Mouse (Mus musculus) forebrain, embryonic 12.5 days (tissue): ENCODE measurements around the gene Prima1. TPM values are rescaled to one million over a fixed set of nuclear protein-coding genes. Genes with fewer than 3 reads are reported as not detected.

Experiments used
- ATAC-seq: fragments of 200-750 bp; cut with Nextera tagmentation; 2 replicates; pipeline ENCODE4 v1.8.0; 2017; ENCODE audit warnings: moderate TSS enrichment; ENCODE audit not compliant: low FRiP score
- H3K27ac ChIP-seq: fragments of 300-500 bp; sonication (generic); 2 replicates; pipeline ENCODE4 v1.5.1; 2016; ENCODE audit warnings: mild to moderate bottlenecking
- H3K27me3 ChIP-seq: fragments of 300-500 bp; sonication (generic); 2 replicates; pipeline ENCODE4 v1.6.1; 2016; ENCODE audit warnings: mild to moderate bottlenecking
- H3K36me3 ChIP-seq: fragments of 300-500 bp; sonication (generic); replicated peaks from 2 replicates; pipeline ENCODE4 v1.6.1; 2016; ENCODE audit warnings: mild to moderate bottlenecking
- H3K4me1 ChIP-seq: fragments of 300-500 bp; sonication (generic); 2 replicates; pipeline ENCODE4 v1.6.1; 2016
- H3K4me2 ChIP-seq: fragments of 300-500 bp; sonication (generic); 2 replicates; pipeline ENCODE4 v1.6.1; 2016; ENCODE audit warnings: mild to moderate bottlenecking, moderate library complexity
- H3K4me3 ChIP-seq: fragments of 300-500 bp; sonication (generic); replicated peaks from 2 replicates; pipeline ENCODE4 v1.5.1; 2016; ENCODE audit warnings: mild to moderate bottlenecking
- H3K9ac ChIP-seq: fragments of 300-500 bp; sonication (generic); 2 replicates; pipeline ENCODE4 v1.6.1; 2016; ENCODE audit warnings: mild to moderate bottlenecking
- H3K9me3 ChIP-seq: fragments of 300-500 bp; sonication (generic); 2 replicates; pipeline ENCODE4 v1.6.1; 2016
- WGBS: fragments of 180-500 bp; shearing (Covaris S2); methylation state at CpG from one replicate; pipeline ENCODE4 v1.1.7; 2016; 5-methylcytosine and 5-hydroxymethylcytosine counted together
- polyA plus RNA-seq: library from polyadenylated mRNA; unstranded; fragments of >200 nt; fragmentation: Nextera tagmentation; extraction: Ambion mirVana; gene quantifications from 2 replicates; pipeline ENCODE4 v1.2.1, GENCODE M21; 2016

Gene Prima1
- polyA plus RNA-seq: 0.23 and 0.29 TPM in 2 replicates

DNA sequence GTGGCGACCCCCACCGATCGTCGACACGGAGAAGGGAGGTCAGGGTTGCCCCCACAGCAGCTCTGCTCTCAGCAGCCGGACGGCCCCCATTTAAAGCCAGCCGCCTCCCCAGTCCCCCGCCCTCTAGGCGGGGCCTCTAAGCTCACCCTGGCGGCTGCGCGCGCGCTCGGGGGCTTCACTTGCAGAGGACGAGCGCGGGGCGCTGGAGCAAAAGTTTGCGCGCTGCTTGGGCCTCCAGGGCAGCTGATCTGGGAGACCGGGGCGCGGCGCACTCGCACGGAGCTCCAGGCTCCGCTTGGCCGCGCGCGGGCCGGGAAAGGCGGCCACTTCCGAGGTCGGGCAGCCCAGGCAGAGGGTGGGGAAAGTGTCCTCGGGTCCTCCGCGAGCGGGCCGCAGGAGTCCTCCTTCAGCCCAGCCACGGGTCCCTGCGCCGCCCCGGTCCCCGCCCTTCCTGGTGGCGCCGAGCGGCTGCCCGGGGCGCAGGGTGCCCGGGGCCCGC, at the start of gene Prima1:
Gene Prima1, minus strand, starts transcription at position 68 of the 499 bp plus-strand sequence.
- peaks cover 19% of the 10 kb centered on the region for H3K4me1 ChIP-seq
- 0% methylated on average over 54 of the region's 54 CpGs for WGBS
- peak within 1 kb of the TSS; percentile 72 for H3K4me3 ChIP-seq
- peak; percentile 80 for ATAC-seq
- peak within 1 kb of the TSS; percentile 72 for H3K9ac ChIP-seq
- no peaks in the 10 kb centered on the region for H3K36me3 ChIP-seq
- peak within 1 kb of the TSS; percentile 63 for H3K27ac ChIP-seq
- peak within 1 kb of the TSS; percentile 82 for H3K4me2 ChIP-seq
- peaks cover 55% of the 10 kb centered on the region for H3K27me3 ChIP-seq
- H3K9me3 ChIP-seq: no peaks in the 10 kb centered on the region

DNA sequence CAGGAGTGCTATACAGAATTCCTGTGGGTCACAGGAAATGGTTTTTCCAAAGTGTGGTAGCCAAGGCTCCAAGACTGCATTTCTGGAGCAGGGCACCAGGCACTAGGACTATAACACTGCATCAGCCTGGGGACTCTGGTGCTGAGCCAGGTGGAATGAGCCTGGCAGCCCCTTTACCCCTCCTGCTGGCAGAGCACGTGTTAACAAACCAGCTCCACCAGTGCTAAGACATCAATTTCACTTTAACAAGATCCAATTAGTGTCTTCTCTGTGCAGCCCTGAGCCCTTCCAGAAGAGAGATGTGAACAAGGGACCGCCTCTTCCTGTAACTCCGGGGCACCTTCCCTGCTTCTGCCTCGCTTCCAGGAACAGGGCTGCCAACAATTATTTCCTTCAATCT, 45.3 kb upstream of the Prima1 start:
- no peak overlapping the region for H3K27ac ChIP-seq
- H3K4me2 ChIP-seq: no peak overlapping the region
- 70% methylated on average over 4 of the region's 4 CpGs for WGBS
- peaks cover 4% of the 10 kb centered on the region; the same call in 1 of the 2 replicates for H3K4me1 ChIP-seq
- no peaks in the 10 kb centered on the region for H3K9me3 ChIP-seq
- no peak overlapping the region for H3K4me3 ChIP-seq
- no peaks in the 10 kb centered on the region for H3K27me3 ChIP-seq
- no peaks in the 10 kb centered on the region for H3K36me3 ChIP-seq
- no peak overlapping the region for H3K9ac ChIP-seq
- ATAC-seq: no peak

DNA sequence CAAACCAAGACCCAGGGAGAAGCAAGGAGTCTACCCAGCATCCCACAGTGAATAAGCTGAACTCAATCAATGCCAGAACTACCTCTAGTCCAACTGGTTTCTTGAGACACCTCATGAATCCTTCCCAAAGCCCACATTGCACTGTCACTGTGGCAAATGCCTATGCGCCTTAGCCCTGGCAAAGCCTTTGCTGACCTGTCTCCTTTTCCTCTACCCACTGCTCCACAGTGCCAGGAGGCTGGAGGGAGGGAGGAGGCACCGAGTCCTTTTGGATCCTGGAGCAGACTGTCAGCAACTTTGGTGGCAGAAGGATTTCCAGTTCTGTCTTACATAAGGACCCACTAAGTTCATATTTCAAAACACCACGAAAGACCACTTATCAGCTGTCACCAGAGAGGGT, 41.5 kb upstream of the Prima1 start:
- no peak overlapping the region for H3K9ac ChIP-seq
- no peak overlapping the region for H3K27ac ChIP-seq
- no peaks in the 10 kb centered on the region for H3K4me1 ChIP-seq
- 86% methylated on average over 3 of the region's 3 CpGs for WGBS
- no peaks in the 10 kb centered on the region for H3K27me3 ChIP-seq
- no peak overlapping the region for H3K4me2 ChIP-seq
- ATAC-seq: no peak
- no peaks in the 10 kb centered on the region for H3K9me3 ChIP-seq
- no peaks in the 10 kb centered on the region for H3K36me3 ChIP-seq
- H3K4me3 ChIP-seq: no peak overlapping the region

DNA sequence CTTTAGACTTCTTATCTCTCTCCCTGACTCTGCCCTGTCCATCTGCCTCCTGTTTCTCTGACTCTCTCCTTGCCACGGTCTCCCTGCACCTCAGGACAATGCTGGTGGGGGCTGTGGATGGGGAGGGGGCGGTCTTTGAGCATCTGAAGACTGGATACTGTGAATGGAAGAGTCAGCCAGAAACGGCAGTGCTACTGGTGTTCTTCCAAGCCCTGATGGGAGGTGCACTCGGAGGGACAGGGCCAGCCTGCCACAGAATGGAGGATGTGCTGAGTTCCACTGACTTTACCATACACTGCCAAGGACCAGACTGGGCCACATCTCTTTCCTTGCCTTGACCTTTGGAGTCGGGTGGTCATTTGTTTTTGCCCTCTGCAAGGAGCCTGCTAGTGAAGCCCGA, 41.0 kb upstream of the Prima1 start:
- Histone ChIP-seq H3K36me3 (no peaks in the 10 kb centered on the region), H3K4me1 (no peaks in the 10 kb centered on the region), H3K4me3 (no peak overlapping the region), H3K27ac (no peak overlapping the region), H3K27me3 (no peaks in the 10 kb centered on the region), H3K9ac (no peak overlapping the region), H3K9me3 (peaks cover 2% of the 10 kb centered on the region; the same call in 1 of the 2 replicates), H3K4me2 (no peak overlapping the region)
- no peak for ATAC-seq
- 72% methylated on average over 6 of the region's 6 CpGs for WGBS

DNA sequence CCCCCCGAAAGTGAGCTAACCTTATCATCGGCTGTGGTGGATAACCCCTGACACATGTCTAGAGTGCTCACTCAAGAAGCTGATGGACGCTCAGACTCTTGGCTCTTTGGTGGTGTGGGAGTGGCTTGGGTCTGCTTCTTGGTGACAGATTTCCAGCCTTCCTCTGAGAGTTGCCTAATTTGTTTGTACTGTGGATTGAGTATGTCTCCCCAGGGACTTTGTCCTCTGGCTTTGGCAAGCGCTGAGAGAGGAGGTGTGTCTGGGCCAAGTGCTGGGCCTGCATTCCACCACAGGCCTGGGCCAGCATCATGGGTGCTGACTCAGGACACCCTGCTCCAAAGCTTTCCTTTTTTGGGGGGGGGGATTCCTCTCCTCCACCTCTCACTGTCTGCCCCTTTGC, 40.0 kb upstream of the Prima1 start:
- no peak overlapping the region for H3K9ac ChIP-seq
- no peaks in the 10 kb centered on the region for H3K36me3 ChIP-seq
- WGBS: 78% methylated on average over 4 of the region's 4 CpGs
- no peak overlapping the region for H3K4me3 ChIP-seq
- peaks cover 6% of the 10 kb centered on the region for H3K9me3 ChIP-seq
- H3K27me3 ChIP-seq: no peaks in the 10 kb centered on the region
- H3K27ac ChIP-seq: no peak overlapping the region
- no peaks in the 10 kb centered on the region for H3K4me1 ChIP-seq
- ATAC-seq: no peak
- no peak overlapping the region for H3K4me2 ChIP-seq

DNA sequence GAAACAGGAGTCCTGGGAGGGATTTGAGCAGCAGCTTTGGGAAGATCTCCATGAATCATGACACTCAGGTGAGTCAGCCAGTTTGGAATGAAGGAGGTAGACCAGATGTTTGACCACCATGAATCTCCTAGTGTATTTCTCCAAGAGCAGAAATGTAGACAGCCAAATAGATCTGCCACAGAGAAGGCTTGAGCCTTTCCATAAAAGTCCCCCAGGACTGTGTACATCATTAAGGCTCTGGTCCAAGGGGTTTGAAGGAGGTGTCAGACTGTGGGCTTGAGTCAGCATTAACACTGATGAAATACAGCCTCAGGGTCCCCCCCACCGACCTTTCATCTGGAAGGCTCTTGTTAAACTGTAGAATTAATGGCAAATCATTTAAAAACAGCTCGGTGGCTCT, 39.5 kb upstream of the Prima1 start:
- peaks cover 6% of the 10 kb centered on the region for H3K9me3 ChIP-seq
- H3K27me3 ChIP-seq: no peaks in the 10 kb centered on the region
- H3K4me1 ChIP-seq: no peaks in the 10 kb centered on the region
- ATAC-seq: no peak
- no peak overlapping the region for H3K4me3 ChIP-seq
- no peaks in the 10 kb centered on the region for H3K36me3 ChIP-seq
- H3K27ac ChIP-seq: no peak overlapping the region
- no peak overlapping the region for H3K9ac ChIP-seq
- H3K4me2 ChIP-seq: no peak overlapping the region
- 78% methylated on average over 2 of the region's 2 CpGs for WGBS

DNA sequence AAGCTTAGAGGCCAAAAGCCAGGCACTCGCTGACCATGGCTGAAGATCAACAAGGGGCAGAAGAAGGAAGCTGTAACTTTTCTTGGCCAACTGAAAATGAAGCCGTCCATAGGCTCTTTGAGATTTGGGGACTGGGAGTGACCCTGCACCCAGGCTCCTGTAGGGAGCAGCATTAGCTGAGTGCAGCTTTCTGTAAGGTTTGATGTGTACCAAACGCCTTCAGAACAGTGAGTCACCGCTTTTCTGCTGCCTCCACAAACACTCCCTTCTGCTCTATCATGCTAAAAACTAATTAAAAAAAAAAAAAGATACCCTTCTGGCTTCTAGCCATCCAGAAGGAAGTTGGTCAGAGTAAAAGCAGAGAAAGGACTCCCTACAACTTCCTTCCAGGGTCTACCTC, 34.5 kb upstream of the Prima1 start:
- 83% methylated on average over 4 of the region's 4 CpGs for WGBS
- no peaks in the 10 kb centered on the region for H3K4me1 ChIP-seq
- ATAC-seq: no peak

DNA sequence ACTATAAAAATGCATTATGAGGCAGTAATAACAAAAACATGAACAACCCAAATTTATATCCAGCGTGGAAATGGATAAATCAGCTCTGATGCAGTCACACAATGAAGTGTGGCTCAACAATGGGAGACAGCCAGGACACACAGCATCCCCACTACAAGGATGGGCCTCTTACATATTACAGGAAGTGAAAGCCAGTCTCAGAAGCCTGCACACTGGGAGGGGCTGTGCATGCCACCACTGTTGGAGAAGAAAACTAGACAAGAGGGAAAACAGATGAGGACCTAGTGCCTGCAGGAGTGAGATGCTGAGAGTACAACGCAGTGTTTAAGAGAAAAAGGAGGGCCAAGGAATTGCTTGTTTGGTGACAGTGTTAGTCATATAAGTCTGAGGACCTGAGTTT, 31.8 kb upstream of the Prima1 start:
- Histone ChIP-seq H3K27ac (no peak overlapping the region), H3K9ac (no peak overlapping the region), H3K4me2 (no peak overlapping the region), H3K27me3 (no peaks in the 10 kb centered on the region), H3K9me3 (peaks cover 6% of the 10 kb centered on the region), H3K36me3 (no peaks in the 10 kb centered on the region), H3K4me1 (no peaks in the 10 kb centered on the region), H3K4me3 (no peak overlapping the region)
- ATAC-seq: no peak
- WGBS: 99% methylated on average over 2 of the region's 2 CpGs

More for the DNA sequence above, 34.5 kb upstream of the Prima1 start:
- peaks cover 6% of the 10 kb centered on the region for H3K9me3 ChIP-seq
- H3K27me3 ChIP-seq: no peaks in the 10 kb centered on the region
- H3K4me2 ChIP-seq: no peak overlapping the region
- no peak overlapping the region for H3K4me3 ChIP-seq
- H3K9ac ChIP-seq: no peak overlapping the region
- no peaks in the 10 kb centered on the region for H3K36me3 ChIP-seq
- no peak overlapping the region for H3K27ac ChIP-seq

DNA sequence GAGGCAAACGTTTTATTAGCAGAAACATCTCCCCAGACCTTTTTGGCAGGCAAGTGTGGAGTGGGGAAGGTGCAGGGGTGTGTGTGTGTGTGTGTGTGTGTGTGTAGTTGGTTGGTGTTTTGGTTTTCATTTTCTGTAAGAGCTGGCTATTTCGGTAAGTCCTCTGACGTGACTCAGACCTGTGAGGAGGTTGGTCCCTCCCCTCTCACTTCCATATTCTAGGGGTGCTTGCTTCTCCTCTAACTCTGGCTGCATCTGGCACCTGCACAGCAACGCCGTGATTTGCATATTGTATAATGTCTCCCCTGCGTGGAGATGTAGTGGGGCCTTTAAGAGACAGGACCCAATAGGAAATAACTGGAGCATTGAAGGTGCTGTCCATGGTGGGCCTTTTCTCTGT, 31.1 kb upstream of the Prima1 start:
- Histone ChIP-seq H3K9ac (no peak overlapping the region), H3K27ac (no peak overlapping the region), H3K4me1 (no peaks in the 10 kb centered on the region), H3K27me3 (no peaks in the 10 kb centered on the region), H3K36me3 (no peaks in the 10 kb centered on the region), H3K4me3 (no peak overlapping the region), H3K9me3 (peaks cover 5% of the 10 kb centered on the region), H3K4me2 (no peak overlapping the region)
- ATAC-seq: no peak
- 68% methylated on average over 6 of the region's 6 CpGs for WGBS

DNA sequence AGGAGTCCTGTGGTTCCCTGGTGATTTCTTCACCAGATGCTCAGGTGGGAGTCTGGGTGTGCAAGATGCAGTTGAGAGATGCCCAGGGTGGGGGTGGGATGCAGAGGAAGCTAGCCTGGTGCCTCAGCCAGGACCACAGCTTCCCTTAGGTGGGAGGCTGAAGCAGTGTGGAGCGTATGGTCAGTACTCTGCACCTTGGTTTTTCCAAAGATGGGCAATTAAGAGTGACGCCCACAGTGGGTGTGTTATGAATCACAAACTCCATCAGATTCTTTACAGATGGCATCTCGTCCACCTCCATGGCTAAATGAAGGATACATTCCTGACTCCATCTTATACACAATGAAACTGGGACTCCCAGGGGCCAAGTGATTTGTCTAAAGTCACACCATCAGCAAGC, 30.2 kb upstream of the Prima1 start:
- H3K9me3 ChIP-seq: no peaks in the 10 kb centered on the region
- H3K4me2 ChIP-seq: no peak overlapping the region
- no peaks in the 10 kb centered on the region for H3K36me3 ChIP-seq
- 85% methylated on average over 3 of the region's 3 CpGs for WGBS
- no peak overlapping the region for H3K9ac ChIP-seq
- H3K4me1 ChIP-seq: no peaks in the 10 kb centered on the region
- H3K4me3 ChIP-seq: no peak overlapping the region
- no peak overlapping the region for H3K27ac ChIP-seq
- no peak for ATAC-seq
- H3K27me3 ChIP-seq: no peaks in the 10 kb centered on the region

DNA sequence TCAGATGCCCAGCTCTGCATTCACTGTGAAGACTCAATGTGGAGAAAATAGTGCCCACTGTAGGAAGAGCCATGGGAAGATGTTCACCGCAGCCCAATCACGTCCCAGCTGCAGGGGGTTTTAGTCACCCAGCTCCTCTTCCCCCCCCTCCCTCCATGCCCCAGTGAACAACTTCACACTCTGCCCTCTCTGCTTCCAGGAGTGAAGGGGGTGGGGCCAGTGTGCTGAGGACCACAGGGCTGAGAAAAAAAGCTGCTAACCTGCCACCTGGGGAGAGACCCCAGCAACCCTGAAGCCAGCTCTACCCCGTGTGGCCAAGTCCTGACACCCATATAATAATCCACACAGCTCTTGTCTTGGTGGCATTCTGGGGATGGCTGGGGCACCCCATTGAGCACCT, 24.7 kb upstream of the Prima1 start:
- no peak overlapping the region for H3K4me2 ChIP-seq
- no peaks in the 10 kb centered on the region for H3K36me3 ChIP-seq
- 36% methylated on average over 3 of the region's 3 CpGs for WGBS
- ATAC-seq: no peak
- H3K9me3 ChIP-seq: no peaks in the 10 kb centered on the region
- no peak overlapping the region for H3K9ac ChIP-seq
- no peak overlapping the region for H3K4me3 ChIP-seq
- H3K27ac ChIP-seq: no peak overlapping the region
- no peaks in the 10 kb centered on the region for H3K27me3 ChIP-seq
- H3K4me1 ChIP-seq: no peaks in the 10 kb centered on the region

DNA sequence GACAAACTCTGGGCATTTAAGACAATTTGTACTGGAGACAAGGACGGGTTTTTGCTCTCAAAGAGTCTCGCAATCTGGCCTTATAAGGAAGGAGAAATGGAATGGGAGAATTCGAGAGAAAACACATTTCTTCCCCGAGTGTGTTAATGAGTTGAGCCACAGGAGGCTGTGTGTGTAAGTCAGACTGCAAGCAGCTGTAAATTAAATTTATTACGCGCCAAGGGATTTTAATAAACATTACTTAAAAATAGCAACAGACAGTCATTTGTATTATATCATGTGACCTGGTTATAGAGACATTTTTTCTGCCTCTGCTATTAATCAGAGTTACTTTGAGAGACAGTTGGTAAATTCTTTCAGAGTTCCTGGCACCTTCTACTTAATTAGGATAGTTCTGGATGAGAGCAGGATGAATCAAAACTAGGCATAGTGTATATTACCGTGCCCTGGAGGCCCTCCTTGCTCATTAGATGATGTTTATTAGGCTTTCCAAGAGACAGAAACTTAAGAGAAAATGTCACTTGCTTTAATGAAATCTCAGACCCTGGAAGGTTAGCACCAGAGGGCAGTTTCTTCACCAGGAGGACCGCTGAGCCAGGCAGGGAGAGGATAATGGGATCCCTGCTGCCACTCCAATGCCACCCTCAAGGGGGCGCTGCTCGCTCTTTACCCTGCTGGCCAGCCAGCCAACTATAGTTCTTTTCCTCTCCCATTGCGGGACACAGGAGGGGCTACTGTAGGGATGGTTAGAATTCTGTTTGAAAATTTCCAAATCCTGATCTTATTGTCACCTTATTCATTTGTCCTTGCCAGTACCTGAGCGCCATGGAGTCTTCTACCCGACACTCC, 20.3 kb upstream of the Prima1 start:
- H3K9ac ChIP-seq: no peak overlapping the region
- H3K9me3 ChIP-seq: no peaks in the 10 kb centered on the region
- H3K27me3 ChIP-seq: no peaks in the 10 kb centered on the region
- H3K27ac ChIP-seq: no peak overlapping the region
- ATAC-seq: no peak
- H3K4me1 ChIP-seq: no peaks in the 10 kb centered on the region
- H3K4me3 ChIP-seq: no peak overlapping the region
- no peak overlapping the region for H3K4me2 ChIP-seq
- WGBS: 63% methylated on average over 13 of the region's 13 CpGs
- no peaks in the 10 kb centered on the region for H3K36me3 ChIP-seq

DNA sequence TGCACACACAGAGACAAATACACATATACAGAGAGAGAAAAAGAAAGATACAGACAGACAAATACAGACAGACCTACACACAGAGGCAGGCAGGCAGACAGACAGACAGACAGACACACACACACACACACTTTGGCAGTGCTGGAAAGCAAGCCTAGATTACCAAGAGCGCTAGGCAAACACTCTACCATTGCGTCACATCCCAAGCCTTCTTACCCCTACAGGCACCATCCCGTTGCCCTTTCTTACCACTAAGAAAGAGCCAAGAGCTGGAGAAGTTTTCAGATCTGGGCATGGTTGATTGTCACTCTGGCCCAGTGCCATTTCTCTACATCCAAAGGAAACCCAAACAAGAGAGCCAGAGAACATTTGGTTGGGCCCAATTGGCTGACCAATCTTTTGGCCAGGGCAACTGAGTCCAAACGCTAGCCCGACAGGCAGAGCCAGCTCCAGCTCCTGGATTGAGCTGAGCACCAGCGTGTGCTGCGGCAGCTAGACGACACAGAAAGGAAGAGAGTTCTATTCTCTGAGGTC, 11.0 kb upstream of the Prima1 start:
- no peak for ATAC-seq
- Histone ChIP-seq H3K9me3 (no peaks in the 10 kb centered on the region), H3K4me1 (no peaks in the 10 kb centered on the region), H3K4me3 (no peak overlapping the region), H3K9ac (no peak overlapping the region), H3K4me2 (no peak overlapping the region), H3K27me3 (no peaks in the 10 kb centered on the region), H3K27ac (no peak overlapping the region), H3K36me3 (no peaks in the 10 kb centered on the region)
- WGBS: 87% methylated on average over 8 of the region's 8 CpGs
